In the genomic region with DNA sequence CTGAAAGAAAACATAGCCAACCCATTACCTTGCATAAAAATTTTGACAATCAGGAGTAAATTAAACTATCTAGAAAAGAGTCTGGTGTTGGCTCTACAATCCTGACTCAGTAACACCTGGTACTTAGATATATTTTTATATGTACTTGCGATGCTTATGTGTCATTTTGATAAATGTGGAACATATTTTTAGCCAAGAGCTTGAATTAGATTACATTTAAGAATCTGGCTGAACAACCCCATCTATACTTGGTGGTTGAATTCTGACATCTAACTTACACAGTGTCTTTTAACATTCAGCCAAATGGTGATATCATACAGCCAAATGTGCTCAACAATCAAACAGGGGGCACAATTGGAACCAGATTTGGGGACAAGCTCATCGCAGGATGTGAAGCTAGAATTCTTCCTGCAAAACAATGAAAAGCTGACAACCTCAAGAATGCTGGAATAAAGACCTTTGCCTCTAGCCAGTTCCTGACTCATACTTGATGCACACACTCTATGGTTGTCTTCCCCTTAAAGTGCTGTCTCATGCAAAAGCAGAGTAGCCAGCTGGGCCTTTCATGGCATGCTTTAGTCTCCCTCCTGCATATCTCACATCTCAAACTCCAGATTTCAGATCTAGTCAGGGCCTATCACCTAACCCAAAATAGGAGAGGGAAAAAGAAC, we compare ENCODE assay signal across 26 mouse cellular contexts. TPM values are rescaled to one million over a fixed set of nuclear protein-coding genes. Genes with fewer than 3 reads are reported as not detected.
A peak's percentile ranks its signal among the peaks of the same experiment; 100 is the strongest.
DNase-seq lines count a peak whose midpoint lies in the region; ATAC-seq and TF ChIP-seq lines count a peak whose summit lies in the region.
"Had no signal": no experiment of that assay in that cellular context is flagged by ENCODE, and none has a peak within 500 bp of the region (broad histone marks: within the 10 kb centered on the region; RNA-seq: fewer than 3 reads in every experiment).

No protein-coding gene starts in this region.

- TF ChIP-seq POLR2A in bone marrow macrophage, adult 2 months (IDR thresholded peaks at IDR 0.05; ENCODE audit: borderline replicate concordance, low read depth, low read length): no peak

- H3K9me3 ChIP-seq in stomach, postnatal 0 days (ENCODE audit: control insufficient read depth, low read length): no peaks in the 10 kb centered on the region
- H3K9me3 ChIP-seq: forebrain, embryonic 13.5 days; heart, embryonic 12.5 days; hindbrain, embryonic 10.5 days; intestine, embryonic 15.5 days; megakaryocyte, embryonic 14.5 days had no signal

- H3K36me3 ChIP-seq in stomach, postnatal 0 days (ENCODE audit: control insufficient read depth, insufficient read depth, low read length): no peaks in the 10 kb centered on the region
- H3K36me3 ChIP-seq: hindbrain, embryonic 10.5 days; intestine, embryonic 15.5 days had no signal

- DNase-seq in left cerebral cortex, adult 11 months (ENCODE audit: low spot score): peak; percentile 16
- no peak for DNase-seq in left cerebral cortex, adult 8-10 months (ENCODE audit: low spot score in 2 of 2)
- DNase-seq in 416B (ENCODE audit: low read depth): peak; percentile 32
- DNase-seq in stomach, postnatal 0 days (ENCODE audit: low spot score): no peak
- no peak for DNase-seq in lung, postnatal 14 days
- DNase-seq in urinary bladder, postnatal 10 days (ENCODE audit: low spot score): no peak
- DNase-seq: adrenal gland, postnatal 25 days; cerebellum, adult 11 months; cerebellum, adult 9-11 months; gastrocnemius, postnatal 10 days; heart, postnatal 10 days; kidney, adult 8-10 months; kidney, postnatal 10 days; liver, postnatal 0 days; midbrain, embryonic 14.5 days; retina, postnatal 1 day had no signal

- no peak overlapping the region for H3K4me2 ChIP-seq in stomach, postnatal 0 days (replicated peaks; ENCODE audit: low read depth)
- H3K4me2 ChIP-seq: forebrain, embryonic 13.5 days; heart, embryonic 12.5 days; intestine, embryonic 15.5 days; liver, embryonic 11.5 days had no signal

- no peak overlapping the region for H3K9ac ChIP-seq in stomach, postnatal 0 days (ENCODE audit: low read length)
- H3K9ac ChIP-seq: forebrain, embryonic 13.5 days; heart, embryonic 12.5 days; intestine, embryonic 15.5 days; liver, postnatal 0 days had no signal

- no peak for TF ChIP-seq CTCF in bone marrow macrophage, adult 2 months (IDR thresholded peaks at IDR 0.05; ENCODE audit: low read depth, low read length)
- TF ChIP-seq CTCF in stomach, postnatal 0 days (IDR thresholded peaks at IDR 0.05; ENCODE audit: low read depth): no peak

- H3K27me3 ChIP-seq in stomach, postnatal 0 days (ENCODE audit: control insufficient read depth, insufficient read depth, low read length): no peaks in the 10 kb centered on the region
- H3K27me3 ChIP-seq: forebrain, embryonic 13.5 days; heart, embryonic 12.5 days; intestine, embryonic 15.5 days; megakaryocyte, embryonic 14.5 days had no signal

- 49% methylated on average over 2 of the region's 2 CpGs for WGBS in stomach, postnatal 0 days

- H3K4me1 ChIP-seq in bone marrow macrophage, adult 2 months (ENCODE audit: control insufficient read depth, insufficient read depth, low read length): peaks cover 31% of the 10 kb centered on the region
- no peaks in the 10 kb centered on the region for H3K4me1 ChIP-seq in stomach, postnatal 0 days (replicated peaks; ENCODE audit: control insufficient read depth, insufficient read depth)
- H3K4me1 ChIP-seq: forebrain, embryonic 13.5 days; intestine, embryonic 15.5 days; megakaryocyte, embryonic 14.5 days had no signal

- peak overlapping the region; percentile 54 for H3K27ac ChIP-seq in bone marrow macrophage, adult 2 months (ENCODE audit: insufficient read depth, low read depth, low read length)
- 0 out of 2 replicates have a peak overlapping the region, but pooled peaks have one; percentile 24 for H3K27ac ChIP-seq in stomach, postnatal 0 days (replicated peaks)
- H3K27ac ChIP-seq: forebrain, embryonic 13.5 days; hindbrain, embryonic 10.5 days; intestine, embryonic 15.5 days had no signal

- ATAC-seq in stomach, postnatal 0 days (ENCODE audit: low FRiP score, low TSS enrichment): no peak
- ATAC-seq: forebrain, embryonic 13.5 days; hindbrain, embryonic 16.5 days; intestine, embryonic 15.5 days; liver, postnatal 0 days; lung, postnatal 0 days had no signal

- H3K4me3 ChIP-seq in bone marrow macrophage, adult 2 months (ENCODE audit: insufficient read depth, low read length): no peak overlapping the region
- H3K4me3 ChIP-seq in stomach, postnatal 0 days (ENCODE audit: low read depth, low read length): no peak overlapping the region
- H3K4me3 ChIP-seq: erythroblast, embryonic 14.5 days; forebrain, embryonic 13.5 days; heart, embryonic 12.5 days; hindbrain, embryonic 10.5 days; intestine, embryonic 15.5 days; megakaryocyte, embryonic 14.5 days had no signal

- TF ChIP-seq EP300 in stomach, postnatal 0 days (optimal IDR thresholded peaks at IDR 0.05): no peak

RNA-seq across cellular contexts. Expression of gene Atf6, which starts 59.8 kb away (rescaled TPM):
- total RNA-seq in left cerebral cortex, adult 8-10 months (2022): 10 to 100 TPM; 51.3 to 62.1 (median 55.1) TPM
- polyA plus RNA-seq in bone marrow macrophage, adult 2 months (2012; ENCODE audit: insufficient read depth, insufficient read length, missing spikeins): 36.4 and 43.1 TPM in 2 replicates
- polyA plus RNA-seq in stomach, postnatal 0 days (2015; fragmentation: Nextera tagmentation; extraction: Ambion mirVana): 5.6 and 6.2 TPM in 2 replicates

Comparison
In these comparisons a context has a peak if more than half of its experiments do, and no peak if none do; other contexts are left out.
1. DNase-seq: peak in left cerebral cortex, adult 11 months (single experiment) and 416B (single experiment); none in left cerebral cortex, adult 8-10 months (0 of 2), stomach, postnatal 0 days (single experiment), lung, postnatal 14 days (single experiment) and urinary bladder, postnatal 10 days (single experiment).